Mouse (Mus musculus) bone marrow macrophage, adult 2 months (primary cell): ENCODE measurements at regions not wholly inside any gene's neighbourhood (a gene's known extent, or its start where the extent isn't known, plus 50 kb on each side); places are given as distances from the start of the nearest gene placed in this dataset.

Experiments
- CTCF ChIP-seq: IDR thresholded peaks from 2 replicates; pipeline ENCODE4 v1.5.1; 2012; ENCODE audit warnings: low read depth, mild to moderate bottlenecking, low read length, moderate library complexity
- POLR2A ChIP-seq: IDR thresholded peaks from 2 replicates; pipeline ENCODE4 v1.6.1; 2012; ENCODE audit warnings: mild to moderate bottlenecking, low read depth, low read length, borderline replicate concordance

GRCm38 (mm10) chr3:144089790-144090256 is 115.2 kb downstream of the Lmo4 start:
- TF ChIP-seq POLR2A = no peak
- no peak for TF ChIP-seq CTCF
